Mouse (Mus musculus) heart, embryonic 13.5 days (tissue): Measurements from ENCODE around the gene Emc6. TPM values are rescaled to one million over a fixed set of nuclear protein-coding genes. Genes with fewer than 3 reads are reported as not detected.
A peak's percentile ranks its signal among the peaks of the same experiment; 100 is the strongest.

Experiments
- ATAC-seq: fragments of 200-750 bp; cut with Nextera tagmentation; 2 replicates; pipeline ENCODE4 v1.8.0; 2017; ENCODE audit warnings: moderate TSS enrichment; ENCODE audit not compliant: insufficient number of reproducible peaks, low FRiP score, low TSS enrichment; ENCODE audit errors: extremely low read depth
- H3K27ac ChIP-seq: fragments of 300-500 bp; sonication (generic); replicated peaks from 2 replicates; pipeline ENCODE4 v1.5.1; 2015; ENCODE audit warnings: moderate library complexity, mild to moderate bottlenecking, inconsistent platforms
- H3K27me3 ChIP-seq: fragments of 300-500 bp; sonication (generic); replicated peaks from 2 replicates; pipeline ENCODE4 v1.6.1; 2015; ENCODE audit warnings: mild to moderate bottlenecking, inconsistent platforms
- H3K36me3 ChIP-seq: fragments of 300-500 bp; sonication (generic); 2 replicates; pipeline ENCODE4 v1.6.1; 2015; ENCODE audit warnings: mild to moderate bottlenecking, inconsistent platforms
- H3K4me1 ChIP-seq: fragments of 300-500 bp; sonication (generic); 2 replicates; pipeline ENCODE4 v1.6.1; 2015; ENCODE audit warnings: inconsistent platforms
- H3K4me2 ChIP-seq: fragments of 300-500 bp; sonication (generic); 2 replicates; pipeline ENCODE4 v1.6.1; 2015; ENCODE audit warnings: inconsistent platforms, mild to moderate bottlenecking, moderate library complexity
- H3K4me3 ChIP-seq: fragments of 300-500 bp; sonication (generic); 2 replicates; pipeline ENCODE4 v1.5.1; 2015; ENCODE audit warnings: moderate library complexity, mild to moderate bottlenecking, inconsistent platforms
- H3K9ac ChIP-seq: fragments of 300-500 bp; sonication (generic); 2 replicates; pipeline ENCODE4 v1.6.1; 2015; ENCODE audit warnings: inconsistent platforms, mild to moderate bottlenecking, moderate library complexity
- H3K9me3 ChIP-seq: fragments of 300-500 bp; sonication (generic); 2 replicates; pipeline ENCODE4 v1.6.1; 2016; ENCODE audit warnings: inconsistent platforms
- WGBS: fragments of 180-500 bp; shearing (Covaris S2); methylation state at CpG from one replicate; pipeline ENCODE4 v1.1.7; 2015; ENCODE audit warnings: mixed read lengths; 5-methylcytosine and 5-hydroxymethylcytosine counted together
- polyA plus RNA-seq: library from polyadenylated mRNA; unstranded; fragments of >200 nt; fragmentation: Nextera tagmentation; extraction: Ambion mirVana; gene quantifications from 2 replicates; pipeline ENCODE4 v1.2.1, GENCODE M21; 2015

The Emc6 gene
- polyA plus RNA-seq, 1 experiment from 2014 or later: 93.0 TPM

- peak overlapping the region; percentile 90 for H3K4me2 ChIP-seq
- H3K36me3 ChIP-seq: peaks cover 47% of the 10 kb centered on the region
- no peak for ATAC-seq
- H3K4me3 ChIP-seq: peak overlapping the region; percentile 99
- under 1% methylated on average over 15 of the region's 15 CpGs for WGBS
- H3K4me1 ChIP-seq: peaks cover 54% of the 10 kb centered on the region
- H3K9me3 ChIP-seq: no peaks in the 10 kb centered on the region
- peak overlapping the region; percentile 87 for H3K27ac ChIP-seq
- H3K9ac ChIP-seq: peak overlapping the region; percentile 97
- H3K27me3 ChIP-seq: no peaks in the 10 kb centered on the region
These were observed 651 bp downstream of the Emc6 start for GRCm38 (mm10) chr11:73176186-73176585.

DNA sequence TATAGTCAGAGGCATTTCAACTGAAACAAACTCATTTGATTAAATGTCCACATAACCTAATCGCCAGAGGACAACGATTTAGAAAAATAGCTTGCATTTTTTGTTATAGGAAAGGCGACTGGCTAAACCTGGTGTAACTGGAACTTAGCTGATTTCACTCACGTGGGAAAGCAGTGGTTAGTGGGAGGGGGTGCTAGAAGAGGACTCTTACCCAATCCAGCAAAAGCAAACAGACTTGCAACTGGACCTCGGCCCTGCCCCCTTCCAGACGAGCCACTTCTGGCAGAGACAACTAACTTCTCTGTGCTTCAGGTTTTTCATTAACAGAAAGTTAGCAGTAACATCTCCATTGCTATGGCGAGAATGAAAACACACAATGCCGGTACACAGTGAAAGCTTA lies 1.2 kb downstream of the Emc6 start:
- Histone ChIP-seq H3K4me3 (peak overlapping the region; percentile 99), H3K9ac (peak overlapping the region; percentile 97), H3K9me3 (no peaks in the 10 kb centered on the region), H3K27ac (0 out of 2 replicates have a peak overlapping the region, but pooled peaks have one; percentile 87), H3K27me3 (no peaks in the 10 kb centered on the region), H3K4me2 (peak overlapping the region; percentile 90), H3K36me3 (peaks cover 50% of the 10 kb centered on the region), H3K4me1 (peaks cover 54% of the 10 kb centered on the region)
- 39% methylated on average over 8 of the region's 8 CpGs for WGBS
- no peak for ATAC-seq

GRCm38 (mm10) chr11:73172186-73172585 lies 4.7 kb downstream of the Emc6 start:
- Histone ChIP-seq H3K9me3 (no peaks in the 10 kb centered on the region), H3K4me2 (no peak overlapping the region)

GRCm38 (mm10) chr11:73169231-73169630 lies 7.6 kb downstream of the Emc6 start:
- H3K36me3 ChIP-seq: peaks cover 28% of the 10 kb centered on the region
- H3K27ac ChIP-seq: no peak overlapping the region
- 40% methylated on average over 4 of the region's 4 CpGs for WGBS
- H3K9ac ChIP-seq: no peak overlapping the region
- H3K4me1 ChIP-seq: peaks cover 22% of the 10 kb centered on the region
- no peaks in the 10 kb centered on the region for H3K27me3 ChIP-seq
- no peaks in the 10 kb centered on the region for H3K9me3 ChIP-seq
- no peak overlapping the region for H3K4me2 ChIP-seq
- no peak overlapping the region for H3K4me3 ChIP-seq
- ATAC-seq: no peak

More at GRCm38 (mm10) chr11:73172186-73172585, 4.7 kb downstream of the Emc6 start:
- peak overlapping the region; percentile 28 for H3K27ac ChIP-seq
- no peak for ATAC-seq
- H3K27me3 ChIP-seq: no peaks in the 10 kb centered on the region
- WGBS: 45% methylated on average over 5 of the region's 5 CpGs
- H3K36me3 ChIP-seq: peaks cover 39% of the 10 kb centered on the region
- peaks cover 37% of the 10 kb centered on the region for H3K4me1 ChIP-seq
- H3K4me3 ChIP-seq: no peak overlapping the region
- H3K9ac ChIP-seq: peak overlapping the region; percentile 65

GRCm38 (mm10) chr11:73168576-73168975 lies 8.3 kb downstream of the Emc6 start:
- H3K4me2 ChIP-seq: no peak overlapping the region
- no peaks in the 10 kb centered on the region for H3K9me3 ChIP-seq
- ATAC-seq: no peak
- no peak overlapping the region for H3K9ac ChIP-seq
- H3K27me3 ChIP-seq: no peaks in the 10 kb centered on the region
- peaks cover 22% of the 10 kb centered on the region for H3K36me3 ChIP-seq
- WGBS: 68% methylated on average over 6 of the region's 6 CpGs
- peaks cover 22% of the 10 kb centered on the region for H3K4me1 ChIP-seq
- no peak overlapping the region for H3K27ac ChIP-seq
- H3K4me3 ChIP-seq: no peak overlapping the region

GRCm38 (mm10) chr11:73168071-73168470 lies 8.8 kb downstream of the Emc6 start:
- peaks cover 17% of the 10 kb centered on the region for H3K36me3 ChIP-seq
- 79% methylated on average over 8 of the region's 8 CpGs for WGBS

GRCm38 (mm10) chr11:73162284-73162683 lies 14.6 kb downstream of the Emc6 start:
- Histone ChIP-seq H3K4me2 (no peak overlapping the region), H3K9me3 (no peaks in the 10 kb centered on the region), H3K36me3 (no peaks in the 10 kb centered on the region), H3K27ac (no peak overlapping the region), H3K4me1 (peaks cover 25% of the 10 kb centered on the region), H3K27me3 (peaks cover 37% of the 10 kb centered on the region), H3K4me3 (no peak overlapping the region), H3K9ac (no peak overlapping the region)
- ATAC-seq: no peak
- 60% methylated on average over 5 of the region's 5 CpGs for WGBS

More at GRCm38 (mm10) chr11:73168071-73168470, 8.8 kb downstream of the Emc6 start:
- Histone ChIP-seq H3K4me2 (no peak overlapping the region), H3K27ac (no peak overlapping the region), H3K27me3 (no peaks in the 10 kb centered on the region), H3K9ac (no peak overlapping the region), H3K4me3 (no peak overlapping the region), H3K9me3 (no peaks in the 10 kb centered on the region), H3K4me1 (peaks cover 22% of the 10 kb centered on the region)
- no peak for ATAC-seq

DNA sequence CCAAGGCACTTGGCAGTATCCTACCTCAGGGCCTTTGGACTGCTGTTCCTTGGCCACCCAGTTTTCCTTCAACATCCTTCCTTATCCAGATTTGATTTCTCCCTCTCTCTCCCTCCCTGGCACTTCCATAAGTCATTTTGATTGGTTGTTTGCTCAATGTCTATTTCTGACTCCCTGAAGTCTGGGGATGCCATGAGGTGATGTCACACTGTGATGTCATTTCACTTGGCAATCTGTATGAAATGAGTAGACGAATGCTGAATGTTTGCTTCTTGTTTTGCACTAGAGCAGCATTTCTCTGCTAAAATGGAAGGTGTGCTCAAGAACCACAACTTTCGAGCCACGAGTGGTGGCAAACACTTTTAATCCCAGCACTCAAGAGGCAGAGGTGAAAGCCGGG lies 15.2 kb downstream of the Emc6 start:
- WGBS: 69% methylated on average over 4 of the region's 4 CpGs
- H3K36me3 ChIP-seq: no peaks in the 10 kb centered on the region
- H3K27ac ChIP-seq: 0 out of 2 replicates have a peak overlapping the region, but pooled peaks have one; percentile 28
- no peak for ATAC-seq
- H3K4me2 ChIP-seq: peak overlapping the region; percentile 88
- peak overlapping the region; percentile 44; the same call in 1 of the 2 replicates for H3K9ac ChIP-seq
- H3K27me3 ChIP-seq: peaks cover 44% of the 10 kb centered on the region
- H3K9me3 ChIP-seq: no peaks in the 10 kb centered on the region
- H3K4me3 ChIP-seq: no peak overlapping the region
- H3K4me1 ChIP-seq: peaks cover 21% of the 10 kb centered on the region

- peaks cover 48% of the 10 kb centered on the region for H3K27me3 ChIP-seq
- peak overlapping the region; percentile 28; the same call in 1 of the 2 replicates for H3K27ac ChIP-seq
- H3K4me3 ChIP-seq: peak overlapping the region; percentile 60
- H3K9ac ChIP-seq: peak overlapping the region; percentile 81
- H3K4me1 ChIP-seq: peaks cover 20% of the 10 kb centered on the region
- peak overlapping the region; percentile 88 for H3K4me2 ChIP-seq
- peak; percentile 53; the same call in 1 of the 2 replicates for ATAC-seq
- H3K9me3 ChIP-seq: no peaks in the 10 kb centered on the region
- WGBS: 13% methylated on average over 6 of the region's 6 CpGs
- H3K36me3 ChIP-seq: no peaks in the 10 kb centered on the region
These were observed 16.0 kb downstream of the Emc6 start for GRCm38 (mm10) chr11:73160811-73161200.

- Histone ChIP-seq H3K27me3 (peaks cover 52% of the 10 kb centered on the region), H3K27ac (peak within 1 kb of the TSS; percentile 28; the same call in 1 of the 2 replicates), H3K9me3 (no peaks in the 10 kb centered on the region), H3K36me3 (no peaks in the 10 kb centered on the region), H3K4me1 (peaks cover 20% of the 10 kb centered on the region), H3K4me2 (peak within 1 kb of the TSS; percentile 88), H3K4me3 (peak within 1 kb of the TSS; percentile 60), H3K9ac (peak within 1 kb of the TSS; percentile 81)
- ATAC-seq: peak; percentile 61
- WGBS: 2% methylated on average over 49 of the region's 49 CpGs
These were observed 16.7 kb downstream of the Emc6 start, which contains the start of gene P2rx5 for GRCm38 (mm10) chr11:73159957-73160810. Gene P2rx5 (plus strand): TSS chr11:73160421.

- no peaks in the 10 kb centered on the region for H3K9me3 ChIP-seq
- peaks cover 52% of the 10 kb centered on the region for H3K27me3 ChIP-seq
- no peak overlapping the region for H3K4me3 ChIP-seq
- no peak overlapping the region for H3K4me2 ChIP-seq
- H3K4me1 ChIP-seq: peaks cover 10% of the 10 kb centered on the region; the same call in 1 of the 2 replicates
- no peak for ATAC-seq
- H3K36me3 ChIP-seq: no peaks in the 10 kb centered on the region
- H3K27ac ChIP-seq: no peak overlapping the region
- WGBS: 64% methylated on average over 6 of the region's 6 CpGs
- H3K9ac ChIP-seq: no peak overlapping the region
These were observed 21.8 kb downstream of the Emc6 start for GRCm38 (mm10) chr11:73155071-73155470.
